Mouse (Mus musculus): ENCODE results near the gene Tdrd1. TPM values are rescaled to one million over a fixed set of nuclear protein-coding genes. Genes with fewer than 3 reads are reported as not detected.

Tdrd1 gene
- total and polyA plus RNA-seq, 3 experiments = 0.07 TPM; not detected in 2

DNA sequence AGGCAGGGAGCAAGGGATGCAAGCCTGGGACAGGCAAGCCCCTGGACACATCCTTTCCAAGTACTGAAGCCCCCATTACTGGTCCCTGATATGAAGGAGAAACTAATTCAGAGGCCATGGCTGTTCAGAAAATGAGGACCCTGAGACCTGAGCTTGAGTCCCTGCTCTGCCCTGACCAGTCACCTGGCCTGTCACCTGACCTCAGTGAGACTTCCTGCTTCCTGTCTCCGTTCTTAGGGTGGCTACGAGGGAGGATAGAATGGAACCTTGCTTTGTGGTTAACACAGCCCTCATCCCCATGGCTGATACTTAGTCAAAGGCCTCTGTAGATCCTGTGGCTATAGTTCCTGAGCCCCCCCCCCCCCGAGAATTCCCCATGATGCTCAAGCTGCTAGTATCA is 78.1 kb downstream of the Tdrd1 start:
- TF ChIP-seq IRF4 (IDR thresholded peaks at IDR 0.05; ENCODE audit: low read depth, low read length) (no peak), USF1 (IDR thresholded peaks at IDR 0.05; ENCODE audit: low read depth, low read length) (peak; percentile 54), ELF1 (IDR thresholded peaks at IDR 0.05; ENCODE audit: low read depth, low read length) (peak; percentile 51; the same call in 1 of the 2 replicates)
- Histone ChIP-seq H3K4me3 (replicated peaks in 1 of 3; ENCODE audit: low read depth in 2 of 3, low read length in 2 of 3, poor library complexity in 1 of 3) (no peak overlapping the region), H3K79me2 (replicated peaks; ENCODE audit: control insufficient read depth, extremely low read depth, insufficient read depth, poor library complexity, severe bottlenecking) (no peaks in the 10 kb centered on the region), H3K27me3 (replicated peaks) (no peaks in the 10 kb centered on the region), H3K36me3 (replicated peaks in 1 of 2; ENCODE audit: control insufficient read depth in 1 of 2, insufficient read depth in 1 of 2, low read length in 1 of 2) (no peaks in the 10 kb centered on the region), H3K27ac (ENCODE audit: insufficient read depth, low read depth) (no peak overlapping the region), H3K9me3 (replicated peaks; ENCODE audit: low read length) (no peaks in the 10 kb centered on the region), H3K4me2 (ENCODE audit: insufficient read depth, low read depth, poor library complexity, severe bottlenecking) (no peak overlapping the region), H3K9ac (ENCODE audit: insufficient read depth, low read depth) (no peak overlapping the region), H3K4me1 (ENCODE audit: control insufficient read depth in 1 of 2, insufficient read depth in 2 of 2) (peaks cover 0 to 7% of the 10 kb centered on the region in 2 experiments; a peak in 2 of 4 replicates)
- DNase-seq (ENCODE audit: extremely low read depth) = no peak
- in situ Hi-C loops (cut with MboI; ENCODE audit: low pct_ligation_motif_present, low pct_unique_long_range_greater_than_20kb, low sequenced_read_pairs) = loop anchor here (10.0 to 25.0 kb wide), 2 partner anchors 408 to 479 kb away; partner anchors contain the start of gene Ablim1
- dilution Hi-C loops (cut with MboI; ENCODE audit: extremely low pct_ligation_motif_present, extremely low pct_unique_long_range_greater_than_20kb, low sequenced_read_pairs) = no loop called here

DNA sequence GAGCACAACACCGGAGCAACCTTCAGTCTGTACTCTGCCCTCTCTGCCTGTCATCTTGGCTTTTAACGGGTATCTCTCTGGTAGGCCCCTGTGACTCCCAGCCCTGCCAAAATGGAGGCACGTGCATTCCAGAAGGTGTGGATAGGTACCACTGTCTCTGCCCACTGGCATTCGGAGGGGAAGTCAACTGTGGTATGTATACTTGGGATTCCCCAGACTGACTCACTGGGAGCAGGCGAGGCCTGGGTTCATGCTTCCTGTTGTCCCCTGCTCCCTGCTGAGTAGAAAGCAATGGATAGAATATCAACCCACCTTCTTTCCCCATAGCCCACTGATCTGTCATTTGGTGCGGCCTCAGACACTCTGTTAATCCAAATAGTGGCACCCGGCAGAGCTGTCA is 79.4 kb downstream of the Tdrd1 start:
- DNase-seq (ENCODE audit: extremely low read depth) = no peak
- H3K9me3 ChIP-seq (replicated peaks; ENCODE audit: low read length) = no peaks in the 10 kb centered on the region
- dilution Hi-C loops (cut with MboI; ENCODE audit: extremely low pct_ligation_motif_present, extremely low pct_unique_long_range_greater_than_20kb, low sequenced_read_pairs) = no loop called here
- H3K27ac ChIP-seq (ENCODE audit: insufficient read depth, low read depth) = no peak overlapping the region
- H3K4me1 ChIP-seq (ENCODE audit: control insufficient read depth in 1 of 2, insufficient read depth in 2 of 2) = peaks cover 0 to 7% of the 10 kb centered on the region in 2 experiments; a peak in 2 of 4 replicates
- H3K9ac ChIP-seq (ENCODE audit: insufficient read depth, low read depth) = no peak overlapping the region
- no peaks in the 10 kb centered on the region for H3K79me2 ChIP-seq (replicated peaks; ENCODE audit: control insufficient read depth, extremely low read depth, insufficient read depth, poor library complexity, severe bottlenecking)
- H3K27me3 ChIP-seq (replicated peaks) = no peaks in the 10 kb centered on the region
- no peaks in the 10 kb centered on the region for H3K36me3 ChIP-seq (replicated peaks in 1 of 2; ENCODE audit: control insufficient read depth in 1 of 2, insufficient read depth in 1 of 2, low read length in 1 of 2)
- no peak overlapping the region for H3K4me3 ChIP-seq (replicated peaks in 1 of 3; ENCODE audit: low read depth in 2 of 3, low read length in 2 of 3, poor library complexity in 1 of 3)
- in situ Hi-C loops (cut with MboI; ENCODE audit: low pct_ligation_motif_present, low pct_unique_long_range_greater_than_20kb, low sequenced_read_pairs) = loop anchor here (10.0 to 25.0 kb wide), 2 partner anchors 407 to 481 kb away; partner anchors contain the start of gene Ablim1
- no peak overlapping the region for H3K4me2 ChIP-seq (ENCODE audit: insufficient read depth, low read depth, poor library complexity, severe bottlenecking)
- TF ChIP-seq SIN3A (IDR thresholded peaks at IDR 0.05; ENCODE audit: low read length) = no peak
- no peak for TF ChIP-seq ZNF384 (IDR thresholded peaks at IDR 0.05; ENCODE audit: low read depth, low read length)
- no peak for TF ChIP-seq ZKSCAN1 (IDR thresholded peaks at IDR 0.05; ENCODE audit: borderline replicate concordance, low read depth, low read length)
- no peak for TF ChIP-seq MXI1 (IDR thresholded peaks at IDR 0.05; ENCODE audit: low read depth, low read length)
- no peak for TF ChIP-seq HCFC1 (IDR thresholded peaks at IDR 0.05; ENCODE audit: low read depth, low read length)
- no peak for TF ChIP-seq EP300 (IDR thresholded peaks at IDR 0.05; ENCODE audit: low read length)
- no peak for TF ChIP-seq ETS1 (conservative IDR thresholded peaks at IDR 0.05; ENCODE audit: low read depth, low read length)
- TF ChIP-seq UBTF (IDR thresholded peaks at IDR 0.05; ENCODE audit: low read depth, low read length) = no peak
- TF ChIP-seq POLR2AphosphoS2 (IDR thresholded peaks at IDR 0.05; ENCODE audit: low read depth, low read length) = no peak
- TF ChIP-seq ELF1 (IDR thresholded peaks at IDR 0.05; ENCODE audit: low read depth, low read length) = no peak
- TF ChIP-seq TBP (conservative IDR thresholded peaks at IDR 0.05; ENCODE audit: low read depth, low read length) = no peak
- TF ChIP-seq CHD2 (IDR thresholded peaks at IDR 0.05; ENCODE audit: low read length) = no peak
- no peak for TF ChIP-seq IRF4 (IDR thresholded peaks at IDR 0.05; ENCODE audit: low read depth, low read length)
